Mouse (Mus musculus) NIH3T3 (cell line): Measurements from ENCODE around the gene Upb1.
"Not testable (repeated sequence)": the region's sequence is repeated elsewhere in the genome, so short reads cannot be mapped to it uniquely, and the experiment has no call there.

Source experiments
- DNase-seq: peaks from one replicate; pipeline ENCODE4 v3.0.0-alpha.2; 2012; ENCODE audit warnings: low read depth

Gene Upb1

DNA sequence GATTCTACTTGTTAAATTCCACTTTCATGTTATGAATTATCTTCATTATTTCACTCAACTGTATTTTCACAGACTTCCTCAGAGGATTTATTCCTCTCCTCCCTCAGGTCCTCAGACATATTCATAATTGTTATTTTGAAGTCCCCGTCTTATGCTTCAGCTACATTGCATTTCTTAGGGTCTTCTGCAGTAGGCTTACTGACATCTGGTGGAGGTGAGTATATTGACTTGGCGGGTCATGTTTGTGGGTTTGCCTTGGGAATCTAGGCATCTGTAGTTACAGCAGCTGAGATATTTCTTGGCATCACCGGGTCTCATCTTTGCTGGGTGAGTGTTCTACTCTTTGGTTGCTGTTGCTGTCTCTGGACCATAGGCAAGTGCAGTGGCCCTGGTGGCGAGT lies at the start of gene Upb1:
Gene Upb1, plus strand, starts transcription at position 158 of the 400 bp plus-strand sequence.
- DNase-seq, result no peak

DNA sequence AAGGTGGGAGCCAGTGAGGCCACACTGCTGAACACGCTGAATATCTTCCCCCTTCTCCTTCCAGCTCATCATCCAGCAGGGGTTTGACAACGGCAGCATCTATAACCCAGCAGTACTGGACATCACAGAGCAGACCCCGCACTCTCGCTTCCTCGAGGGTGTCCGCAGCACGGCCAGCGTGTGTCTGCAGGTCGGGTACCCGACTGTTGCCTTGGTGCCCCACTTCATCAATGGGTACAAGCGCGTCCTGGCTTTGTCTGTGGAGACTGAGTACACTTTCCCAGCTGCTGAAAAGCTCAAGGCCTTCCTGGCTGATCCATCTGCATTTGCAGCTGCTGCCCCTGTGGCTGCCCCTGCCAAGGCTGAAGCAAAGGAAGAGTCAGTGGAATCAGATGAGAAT lies 48.4 kb upstream of the Upb1 start:
- no peak for DNase-seq

GRCm38 (mm10) chr10:75353838-75354241 lies 47.1 kb upstream of the Upb1 start:
- not testable (repeated sequence) for DNase-seq

DNA sequence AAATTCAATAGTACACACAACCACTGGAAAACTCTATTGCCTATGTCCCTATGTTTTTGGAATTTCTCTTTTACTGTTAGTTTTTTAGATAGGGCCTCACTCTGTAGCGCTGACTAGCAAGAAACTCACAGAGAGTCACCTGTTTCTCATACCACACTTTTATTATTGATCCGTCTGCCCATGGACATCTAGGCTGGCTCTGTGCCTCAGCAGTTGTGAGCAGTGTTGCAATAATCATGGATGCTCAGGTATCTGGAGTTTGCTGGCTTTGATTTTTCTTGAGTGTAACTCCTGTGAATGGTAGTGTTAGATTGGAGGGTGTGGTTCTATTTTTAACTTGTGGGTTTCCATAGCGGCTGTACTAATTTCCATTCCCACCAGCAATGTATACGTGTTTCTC lies 45.6 kb upstream of the Upb1 start:
- DNase-seq, result no peak

DNA sequence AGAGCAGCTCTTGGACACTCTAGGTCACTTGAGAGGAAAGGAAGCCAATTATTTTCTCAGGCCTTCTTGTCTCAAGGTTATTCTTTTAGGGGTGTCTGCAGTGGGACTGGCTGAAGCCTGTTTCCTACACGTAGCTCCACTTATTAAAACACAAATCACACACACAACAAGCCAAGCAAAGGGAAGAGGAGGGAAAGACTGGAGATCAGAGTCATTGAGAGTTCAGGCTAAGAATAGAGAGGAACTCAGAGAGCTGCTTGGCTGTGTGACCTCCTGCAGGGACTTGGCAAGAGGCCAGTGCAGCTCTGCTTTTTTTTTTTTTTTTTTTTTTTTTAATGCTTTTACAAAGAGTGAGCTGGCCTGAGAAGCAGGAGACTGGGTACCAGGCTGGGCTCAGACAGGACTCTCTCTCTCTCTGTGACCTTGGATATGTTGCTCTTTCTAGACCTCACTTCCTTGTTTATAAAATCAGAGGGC lies 36.7 kb upstream of the Upb1 start:
- DNase-seq, result peak; percentile 62

GRCm38 (mm10) chr10:75364796-75365195 lies 36.1 kb upstream of the Upb1 start:
- DNase-seq, result no peak

DNA sequence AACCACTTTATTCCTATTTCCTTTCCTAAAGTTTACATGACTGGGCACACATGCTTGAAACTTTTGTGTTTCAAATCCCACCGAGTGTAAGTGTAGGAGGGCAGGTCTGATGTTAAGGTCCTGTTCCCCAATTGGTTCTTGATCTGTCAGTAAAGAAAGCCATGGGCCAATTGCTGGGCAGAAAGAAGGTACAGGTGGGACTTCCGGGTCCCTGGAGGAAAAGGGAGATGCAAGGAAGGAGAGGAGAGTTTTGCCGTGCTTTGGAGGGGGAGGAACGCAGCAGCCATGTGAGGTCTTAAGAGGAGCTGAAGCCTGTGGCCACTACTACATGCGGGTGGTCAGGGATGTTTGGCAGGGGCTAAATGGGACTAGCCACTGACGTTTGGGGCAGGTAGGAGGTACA lies 35.7 kb upstream of the Upb1 start:
- peak; percentile 41 for DNase-seq

DNA sequence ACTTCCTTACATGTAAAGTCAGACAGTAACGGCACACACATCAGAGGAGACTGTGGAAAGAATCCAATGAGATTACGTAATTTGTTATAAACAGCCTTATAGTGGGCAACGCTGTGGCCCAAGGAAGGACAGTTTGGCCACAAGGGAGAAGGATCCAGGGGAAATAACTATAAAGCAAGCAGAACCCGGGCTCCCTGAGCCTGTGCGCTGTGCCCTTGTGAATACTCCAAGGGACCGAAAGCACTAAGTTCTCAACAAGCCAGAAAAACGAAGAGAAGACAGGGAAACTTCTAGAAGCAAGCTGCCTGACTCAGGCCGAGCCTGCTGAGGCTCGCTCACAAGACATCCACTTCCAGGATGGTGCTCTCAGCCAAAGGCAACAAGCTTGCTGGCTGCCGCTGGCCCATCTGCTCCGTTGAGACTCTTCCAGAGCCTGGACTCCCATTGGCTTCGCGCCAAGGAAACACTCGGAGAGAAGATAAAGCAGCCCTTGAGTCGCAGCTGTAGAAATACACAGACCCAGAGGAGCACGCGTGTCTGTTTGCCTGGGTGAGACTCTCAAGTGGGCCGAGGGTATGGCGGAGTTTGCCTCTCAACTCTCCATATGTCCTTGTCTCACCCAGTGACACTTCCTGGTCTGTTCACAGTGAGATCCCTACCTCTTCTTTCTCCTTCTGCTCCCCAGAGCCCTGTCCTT lies 27.1 kb upstream of the Upb1 start:
- DNase-seq, result peak; percentile 31

DNA sequence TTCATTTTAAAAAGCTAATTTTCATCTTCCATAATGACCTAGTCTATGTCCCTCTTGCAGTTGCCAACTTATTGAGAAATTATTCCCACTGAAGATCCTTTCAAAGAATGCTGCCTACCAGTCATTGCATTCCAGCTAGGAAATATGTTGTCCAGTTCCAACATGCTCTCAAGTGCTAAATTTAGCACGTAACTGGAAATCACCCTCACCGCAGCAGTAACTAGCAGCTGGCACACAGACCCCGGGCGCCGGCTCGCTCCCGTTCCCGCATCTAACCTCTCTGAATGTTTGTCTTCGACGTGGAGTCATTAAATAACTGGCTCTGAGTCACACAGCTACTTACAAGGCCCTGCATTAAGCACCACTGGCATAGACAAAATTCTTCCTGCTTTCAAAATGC lies 22.2 kb upstream of the Upb1 start:
- peak; percentile 49 for DNase-seq

DNA sequence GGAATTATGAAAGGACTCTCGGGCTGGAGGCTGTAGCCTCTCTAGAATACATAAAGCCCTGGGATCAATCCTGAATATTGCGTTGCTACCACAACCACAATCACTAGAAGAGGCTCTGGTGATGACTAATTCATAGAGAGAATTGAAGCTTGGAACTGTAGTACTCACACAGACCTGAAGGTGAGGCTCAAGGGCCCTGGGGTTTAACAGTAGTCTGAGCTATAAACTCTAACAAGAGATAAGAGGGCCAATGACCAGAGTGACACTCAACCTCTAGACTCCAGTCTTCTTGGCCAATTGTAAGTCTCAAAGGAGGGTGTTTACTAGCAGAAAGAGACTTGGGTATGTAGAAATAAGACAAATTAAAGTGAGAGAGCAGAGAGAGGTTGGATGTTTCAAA lies 10.8 kb upstream of the Upb1 start:
- no peak for DNase-seq

- no peak for DNase-seq
These were observed 10.1 kb upstream of the Upb1 start for GRCm38 (mm10) chr10:75390832-75391231.

GRCm38 (mm10) chr10:75394796-75395195 lies 6.1 kb upstream of the Upb1 start:
- no peak for DNase-seq

DNA sequence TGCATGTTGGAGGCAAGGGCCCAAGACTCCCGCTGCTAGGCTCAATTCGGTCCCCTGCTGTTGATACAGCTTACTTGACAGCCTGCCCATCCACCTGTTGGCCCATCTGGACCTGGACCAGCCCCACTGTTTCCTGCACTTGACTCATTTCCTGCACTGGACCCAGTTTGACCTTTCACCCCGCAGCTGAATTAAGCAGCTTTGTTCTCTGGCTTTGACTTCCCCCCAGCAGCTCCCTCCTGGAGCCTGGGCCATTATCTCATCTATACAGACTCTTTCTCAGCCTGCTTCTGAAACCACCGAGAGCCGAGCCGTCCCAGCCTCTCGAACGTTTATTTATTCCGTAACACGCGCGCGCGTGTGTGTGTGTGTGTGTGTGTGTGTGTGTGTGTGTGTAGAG lies 3.9 kb upstream of the Upb1 start:
- DNase-seq, result no peak

- no peak for DNase-seq
These were observed 5.0 kb downstream of the Upb1 start for GRCm38 (mm10) chr10:75405916-75406315.

DNA sequence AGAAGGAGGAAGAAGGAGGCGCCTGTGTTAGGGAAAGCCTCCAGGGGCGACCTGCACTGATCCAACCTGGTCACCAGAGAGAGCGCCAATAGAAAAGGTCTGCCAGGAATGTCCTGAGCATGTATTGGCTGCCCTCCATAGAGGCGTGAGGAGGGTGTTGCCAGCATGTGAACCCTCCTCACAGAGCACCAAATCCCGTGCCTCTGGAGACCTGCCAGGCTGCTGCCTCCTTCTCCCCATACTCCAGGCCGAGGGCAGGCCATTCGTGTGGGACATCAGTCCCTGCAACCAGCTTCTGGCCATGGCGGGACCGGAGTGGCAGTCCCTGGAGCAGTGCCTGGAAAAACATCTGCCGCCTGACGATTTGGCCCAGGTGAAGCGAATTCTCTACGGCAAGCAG lies 5.8 kb downstream of the Upb1 start:
- peak; percentile 13 for DNase-seq

DNA sequence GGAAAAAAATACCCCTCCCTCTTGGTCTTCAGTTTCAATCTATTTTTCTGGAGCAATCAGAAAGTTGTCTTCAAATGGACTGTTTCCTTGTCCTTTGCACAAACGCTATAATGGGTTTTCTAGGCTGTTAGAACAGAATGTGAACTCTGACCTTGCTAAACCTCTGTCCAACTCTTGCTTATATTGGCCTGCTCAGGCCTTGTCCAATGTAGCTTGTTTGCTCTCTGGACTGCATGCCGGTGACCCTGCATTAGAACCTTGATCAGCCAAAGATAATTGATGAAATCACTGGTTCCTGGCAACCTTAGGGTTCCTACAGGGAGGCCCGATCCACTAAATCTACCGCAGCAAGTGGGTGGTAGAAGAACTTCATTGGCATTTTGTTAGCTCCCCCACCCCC lies 6.8 kb downstream of the Upb1 start:
- DNase-seq, result no peak

DNA sequence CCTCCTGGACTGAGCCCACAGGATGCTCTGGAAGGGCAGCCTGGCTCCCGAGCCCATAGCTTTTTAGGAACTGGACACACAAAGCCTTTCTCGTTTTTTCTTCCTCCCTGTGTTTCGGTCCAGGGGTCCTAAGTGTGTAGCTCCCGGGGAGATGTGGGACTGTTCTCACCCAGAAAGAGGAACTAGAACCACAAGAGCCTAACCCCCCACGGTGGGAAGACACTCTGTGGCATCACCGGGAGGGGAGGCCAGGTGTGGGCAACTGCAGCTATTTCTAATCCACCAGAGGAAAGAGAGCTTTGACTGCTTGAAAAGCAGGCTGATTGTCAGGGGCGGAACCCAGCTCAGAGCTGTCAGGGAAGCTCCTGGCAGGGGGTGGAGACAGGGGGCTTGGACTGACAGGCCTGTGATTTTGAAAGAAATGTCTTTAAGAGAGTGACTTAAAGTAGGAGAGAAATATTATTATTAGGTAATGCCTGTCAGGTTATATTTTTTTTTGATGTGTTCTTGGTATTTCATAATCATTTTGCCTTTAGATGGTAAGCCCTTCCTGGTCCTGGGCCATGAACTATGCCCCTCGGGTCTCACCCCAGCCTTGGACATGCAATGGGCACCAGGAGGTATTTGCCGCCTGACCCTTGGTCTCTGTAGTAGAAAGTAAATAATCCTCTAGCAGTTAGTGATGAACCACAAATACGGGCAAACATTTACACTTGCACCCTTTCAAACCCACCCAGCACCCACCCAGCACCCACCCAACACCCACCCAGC lies 10.6 kb downstream of the Upb1 start:
- not testable (repeated sequence) for DNase-seq

- no peak for DNase-seq
These were observed 11.5 kb downstream of the Upb1 start for GRCm38 (mm10) chr10:75412114-75413103.

GRCm38 (mm10) chr10:75414925-75415324 lies 14.0 kb downstream of the Upb1 start:
- no peak for DNase-seq

DNA sequence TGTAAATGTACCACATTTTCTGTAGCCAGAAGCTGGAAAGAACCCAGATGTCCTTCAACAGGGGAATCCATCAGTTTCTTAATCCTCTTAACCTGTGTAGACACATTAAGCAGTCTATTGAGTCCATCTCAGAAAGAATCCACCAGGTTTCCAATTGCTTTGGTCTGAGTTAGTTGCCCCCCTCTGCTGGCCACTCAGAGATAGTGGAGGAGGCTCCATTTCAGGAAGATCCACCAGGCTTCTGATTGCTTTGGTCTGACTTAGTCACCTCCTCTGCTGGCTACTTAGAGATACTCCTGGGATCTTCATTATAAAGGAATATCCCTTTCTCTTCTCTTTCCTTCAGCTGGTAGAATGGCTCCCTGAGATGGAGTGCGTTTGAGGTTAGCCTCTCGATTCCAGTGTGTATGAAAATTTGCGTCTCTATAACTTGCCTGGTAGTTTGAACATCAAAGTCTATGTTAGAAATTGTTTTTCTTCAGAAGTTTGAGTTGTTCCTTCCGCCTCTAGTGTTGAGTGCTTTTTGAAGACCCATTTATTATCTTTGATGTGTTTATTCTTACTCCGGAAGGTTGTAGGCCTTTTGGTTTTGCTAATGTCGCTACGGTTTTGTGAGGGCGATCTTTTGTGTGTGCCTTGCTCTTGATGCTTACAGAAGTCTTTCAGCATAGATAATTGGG lies 16.6 kb downstream of the Upb1 start:
- peak; percentile 19 for DNase-seq

DNA sequence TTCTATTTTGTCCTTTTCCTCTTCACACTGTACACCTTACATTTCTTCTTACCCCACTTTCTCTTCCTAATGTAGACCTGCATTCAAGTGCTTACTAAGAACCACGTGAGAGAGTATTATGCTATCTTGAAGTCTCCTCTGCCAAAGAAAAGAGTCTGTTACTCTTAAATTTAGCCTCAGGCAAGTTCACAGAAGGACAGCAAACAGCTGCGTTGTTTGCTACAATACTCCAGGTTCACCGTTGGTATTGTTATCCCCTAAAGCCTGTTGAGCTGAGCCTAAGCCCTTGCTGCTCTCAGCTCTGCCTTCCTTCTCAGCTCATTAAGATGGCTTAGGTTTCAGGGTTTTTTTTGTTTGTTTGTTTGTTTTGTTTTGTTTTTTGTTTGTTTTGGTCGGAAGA lies 17.8 kb downstream of the Upb1 start:
- no peak for DNase-seq

- no peak for DNase-seq
These were observed 23.6 kb downstream of the Upb1 start for GRCm38 (mm10) chr10:75424498-75424901.
